Mouse (Mus musculus) urinary bladder, adult 2 months (tissue): ENCODE measurements around the gene Tmem52. TPM values are rescaled to one million over a fixed set of nuclear protein-coding genes. Genes with fewer than 3 reads are reported as not detected.
"Not testable (repeated sequence)": the region's sequence is repeated elsewhere in the genome, so short reads cannot be mapped to it uniquely, and the experiment has no call there.

Experiments used
- DNase-seq: peaks from one replicate; pipeline ENCODE4 v3.0.0; 2022; ENCODE audit warnings: low spot score
- polyA plus RNA-seq: library from polyadenylated mRNA; depleted of rRNA; stranded (reverse); fragments of >200 nt; gene quantifications from 2 replicates; pipeline ENCODE4 v1.2.3, GENCODE M21; 2012

The Tmem52 gene
- polyA plus RNA-seq, 1 experiment, result 2.0 TPM

DNA sequence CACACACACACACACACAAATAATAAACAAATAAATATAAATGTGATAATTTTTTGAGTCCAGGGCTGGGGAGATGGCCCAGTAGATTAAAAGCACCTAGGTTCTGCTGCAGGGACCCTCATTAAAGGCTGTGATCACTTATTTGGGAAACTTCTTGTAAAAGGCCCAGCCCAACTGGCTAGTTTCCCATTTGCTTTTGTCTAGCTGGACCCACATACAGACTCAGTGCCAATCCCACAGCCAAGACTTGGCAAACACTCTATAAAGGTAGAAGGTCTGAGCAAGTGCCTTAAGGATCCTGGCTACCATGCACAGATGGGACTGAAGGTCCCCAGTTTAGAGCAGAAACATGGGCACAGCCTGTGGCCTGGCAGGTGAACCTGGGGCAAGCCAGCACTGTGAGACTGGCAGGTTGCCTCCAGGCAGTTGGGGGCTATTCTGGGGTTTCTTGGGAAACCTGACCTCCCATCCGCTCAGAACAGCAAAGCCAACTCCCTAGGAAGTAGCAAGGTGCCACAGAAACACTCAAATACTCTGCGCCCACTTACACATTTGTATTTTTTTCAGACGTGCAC lies 3.9 kb downstream of the Tmem52 start:
- DNase-seq, result no peak

DNA sequence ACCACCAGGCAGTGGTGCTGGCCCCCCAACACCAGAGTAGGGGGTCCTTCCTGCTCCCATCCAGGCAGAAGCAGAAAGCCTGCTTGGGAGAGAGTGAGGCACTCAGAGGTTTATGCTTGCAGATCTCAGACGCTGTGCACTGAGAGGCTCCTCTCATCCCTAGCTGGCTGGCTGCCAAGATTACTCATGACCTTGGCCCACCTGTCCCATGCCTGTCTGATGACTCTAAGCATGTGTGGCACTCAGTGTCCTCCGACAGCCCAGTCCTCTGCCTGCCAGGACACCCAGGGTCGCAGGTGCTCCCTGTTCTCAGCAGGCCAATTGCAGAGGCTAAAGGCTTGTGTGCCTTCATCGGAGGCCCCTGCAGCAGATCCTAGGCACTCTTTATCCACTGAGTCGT lies 4.4 kb downstream of the Tmem52 start:
- DNase-seq, result no peak

DNA sequence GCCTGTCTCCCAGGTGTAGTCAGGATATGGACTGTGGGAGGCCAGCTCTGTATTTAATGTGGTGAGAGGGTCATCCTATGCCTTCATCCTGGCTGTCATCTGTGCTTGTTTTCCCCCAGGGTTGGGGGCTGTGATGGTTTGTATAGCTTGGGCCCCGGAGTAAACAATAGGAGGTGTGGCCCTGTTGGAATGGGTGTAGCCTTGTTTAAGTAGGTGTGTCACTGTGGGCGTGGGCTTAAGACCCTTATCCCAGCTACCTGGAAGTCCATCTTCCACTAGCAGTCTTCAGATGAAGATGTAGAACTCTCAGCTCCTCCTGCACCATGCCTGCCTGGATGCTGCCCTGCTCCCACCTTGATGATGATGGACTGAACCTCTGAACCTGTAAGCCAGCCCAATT lies 4.9 kb downstream of the Tmem52 start:
- DNase-seq, result not testable (repeated sequence)

DNA sequence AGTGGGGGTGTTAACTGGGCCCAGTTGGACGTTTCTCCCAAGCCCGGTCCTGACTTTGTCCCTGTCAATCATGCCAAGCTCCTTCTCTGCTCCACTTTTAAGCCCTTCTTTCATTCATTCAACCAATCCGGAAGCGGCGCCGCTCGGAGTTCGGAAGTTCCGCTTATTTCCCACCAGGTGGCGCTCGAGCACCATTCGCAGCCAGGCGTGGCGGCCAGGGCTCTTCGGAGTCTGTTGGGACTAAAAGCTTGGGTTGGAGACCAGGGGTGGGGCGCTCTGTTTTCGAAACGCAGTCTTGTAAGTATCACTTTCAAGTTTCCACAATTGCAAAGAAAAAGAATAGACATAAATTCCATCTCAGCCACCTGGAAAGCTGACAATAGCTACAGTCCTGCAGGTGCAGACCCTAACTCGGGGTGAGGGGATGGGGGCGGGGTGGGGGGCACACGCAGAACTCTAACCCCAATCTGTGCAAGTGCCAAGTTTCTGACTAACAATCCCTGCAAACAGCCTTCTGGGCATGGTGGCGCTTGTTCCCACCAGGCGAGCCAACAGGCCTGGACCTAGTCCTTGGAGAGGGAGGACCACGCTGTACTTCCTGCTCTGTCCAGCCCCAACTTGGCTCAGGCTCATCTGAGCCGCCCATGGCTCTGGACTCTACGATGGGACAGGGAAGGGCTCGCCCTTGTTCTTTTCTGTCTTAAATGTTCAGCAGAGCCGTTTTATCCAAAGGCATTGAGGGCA lies 12.6 kb downstream of the Tmem52 start:
- DNase-seq, result peak; percentile 76

DNA sequence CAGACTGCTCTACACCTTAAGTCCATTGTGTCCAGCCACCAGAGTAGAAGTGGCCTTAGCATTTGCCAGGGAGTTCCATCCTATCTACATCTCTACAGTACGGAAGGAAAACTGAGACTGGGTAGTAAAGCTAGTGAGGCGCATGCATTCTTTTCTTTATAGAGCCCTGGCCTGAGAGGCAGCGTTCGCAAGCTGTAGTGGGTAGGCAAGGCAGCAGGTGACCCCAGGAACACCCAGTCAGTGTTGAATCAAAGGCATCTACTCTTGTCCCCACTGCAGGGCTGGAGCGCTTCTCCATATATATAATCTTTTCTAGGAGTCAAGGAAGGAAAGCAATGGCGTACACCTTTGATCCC lies 13.2 kb downstream of the Tmem52 start:
- no peak for DNase-seq

DNA sequence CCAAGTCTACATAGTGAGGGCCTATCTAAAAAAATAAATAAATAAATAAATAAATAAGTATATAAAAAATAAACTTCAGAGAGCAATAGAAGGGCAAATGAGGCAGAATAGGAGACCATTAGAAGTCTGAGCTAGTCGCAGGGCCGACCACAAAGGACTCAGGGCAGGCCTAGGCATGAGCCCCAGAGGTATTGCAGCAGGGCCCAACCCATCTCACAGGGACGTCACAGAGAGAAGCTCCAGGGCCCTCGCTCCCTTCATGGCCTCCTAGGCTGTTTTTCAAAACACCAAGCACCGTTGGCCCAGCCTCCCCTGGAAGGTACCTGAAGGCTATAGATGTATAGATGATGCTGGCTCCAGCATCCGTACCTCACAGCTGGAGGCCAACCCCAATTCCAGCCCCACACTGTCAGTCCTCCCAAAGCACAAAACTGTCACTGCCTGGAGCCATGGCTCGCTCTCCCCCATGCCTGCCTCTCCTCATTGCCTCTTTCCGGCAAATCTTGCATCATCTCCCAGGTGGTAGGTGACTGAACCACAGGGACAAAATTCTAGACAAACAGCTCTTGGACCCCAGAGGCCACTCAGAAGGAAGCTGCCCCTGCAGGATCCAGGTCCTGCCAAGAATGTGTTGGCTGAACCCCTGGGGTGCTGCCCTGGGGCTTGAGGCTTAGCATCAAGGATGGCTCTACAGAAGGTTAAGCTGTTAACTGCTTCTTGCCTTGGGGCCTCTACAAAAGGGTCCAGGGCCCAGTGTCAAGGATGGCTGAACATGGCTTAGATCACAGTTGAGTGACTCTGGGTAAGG lies 14.0 kb downstream of the Tmem52 start:
- DNase-seq, result no peak

DNA sequence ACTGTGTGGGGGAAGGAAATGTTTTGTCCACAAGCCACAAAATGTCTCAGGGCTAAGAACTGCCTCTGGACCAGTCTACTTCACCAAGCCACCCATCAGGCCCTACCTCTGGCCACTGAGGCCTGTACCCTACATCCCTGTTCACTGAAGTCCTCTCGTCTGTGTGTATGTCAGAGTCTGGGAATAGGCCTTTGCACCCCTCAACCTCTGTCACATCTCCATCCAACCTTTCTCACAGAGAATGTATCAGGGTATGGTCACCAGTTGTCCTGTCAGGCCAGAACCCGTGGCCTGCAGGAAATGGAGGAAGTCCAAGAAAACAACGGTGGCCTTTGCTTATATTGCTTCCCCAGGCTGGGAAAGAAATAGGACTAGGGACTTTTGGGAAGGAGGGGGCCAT lies 16.6 kb downstream of the Tmem52 start:
- no peak for DNase-seq

DNA sequence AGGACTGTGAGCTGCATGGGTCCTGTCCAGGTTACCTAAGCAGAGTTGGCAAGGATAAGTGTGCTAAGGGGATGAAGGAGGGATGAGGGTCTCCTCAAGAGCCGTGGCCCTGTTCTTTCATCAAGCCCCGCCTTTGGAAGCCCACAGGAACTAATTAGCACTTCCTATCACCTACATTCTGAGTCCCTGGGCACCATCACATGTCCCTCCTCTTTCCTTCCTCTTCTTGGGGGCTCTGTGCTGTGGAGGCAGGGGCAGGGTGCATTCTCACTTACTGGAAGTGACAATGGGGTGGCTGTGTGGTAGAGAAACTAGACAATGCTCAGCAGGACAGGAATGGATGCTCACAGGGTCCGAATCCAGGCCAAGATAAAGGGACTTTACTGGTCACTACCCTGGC lies 18.8 kb downstream of the Tmem52 start:
- DNase-seq, result no peak

DNA sequence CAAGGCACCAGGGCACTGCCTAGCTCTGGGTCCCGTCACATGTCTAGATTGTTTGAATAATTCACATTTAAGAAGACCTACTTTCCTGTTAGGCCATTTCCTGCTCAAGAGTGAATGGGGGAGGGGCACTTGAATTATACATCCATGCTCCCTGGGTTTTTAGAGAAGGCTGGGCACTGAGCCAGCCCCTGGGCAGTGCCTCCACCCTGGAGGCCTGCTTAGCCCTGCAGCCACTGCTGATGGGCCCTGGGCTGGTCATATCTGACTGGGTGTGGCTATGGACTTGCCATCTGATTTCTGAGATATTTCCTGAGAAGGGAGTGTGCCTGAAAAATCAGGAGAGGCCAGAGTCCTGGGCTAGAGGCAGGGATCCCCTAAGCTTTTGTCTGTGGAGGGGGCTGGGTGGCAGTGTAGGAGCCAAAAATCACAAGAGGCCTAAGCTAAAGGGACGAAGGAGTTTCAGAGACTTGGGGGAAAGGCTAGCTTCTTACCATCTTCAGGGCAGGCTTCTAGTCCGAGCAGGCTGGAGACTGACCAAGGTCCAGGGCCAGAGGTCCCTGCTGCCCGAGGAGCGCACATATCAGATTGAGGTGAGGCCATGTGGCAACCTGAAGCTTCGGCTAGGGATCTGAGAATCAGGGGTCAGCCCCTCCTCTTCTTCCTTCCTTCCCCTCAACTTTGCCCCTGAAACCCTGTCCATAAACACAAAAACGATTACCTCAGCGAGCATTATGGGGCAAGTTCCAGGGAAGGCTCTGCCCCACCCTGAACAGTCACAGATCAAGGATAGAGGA lies 19.5 kb downstream of the Tmem52 start:
- peak; percentile 58 for DNase-seq

DNA sequence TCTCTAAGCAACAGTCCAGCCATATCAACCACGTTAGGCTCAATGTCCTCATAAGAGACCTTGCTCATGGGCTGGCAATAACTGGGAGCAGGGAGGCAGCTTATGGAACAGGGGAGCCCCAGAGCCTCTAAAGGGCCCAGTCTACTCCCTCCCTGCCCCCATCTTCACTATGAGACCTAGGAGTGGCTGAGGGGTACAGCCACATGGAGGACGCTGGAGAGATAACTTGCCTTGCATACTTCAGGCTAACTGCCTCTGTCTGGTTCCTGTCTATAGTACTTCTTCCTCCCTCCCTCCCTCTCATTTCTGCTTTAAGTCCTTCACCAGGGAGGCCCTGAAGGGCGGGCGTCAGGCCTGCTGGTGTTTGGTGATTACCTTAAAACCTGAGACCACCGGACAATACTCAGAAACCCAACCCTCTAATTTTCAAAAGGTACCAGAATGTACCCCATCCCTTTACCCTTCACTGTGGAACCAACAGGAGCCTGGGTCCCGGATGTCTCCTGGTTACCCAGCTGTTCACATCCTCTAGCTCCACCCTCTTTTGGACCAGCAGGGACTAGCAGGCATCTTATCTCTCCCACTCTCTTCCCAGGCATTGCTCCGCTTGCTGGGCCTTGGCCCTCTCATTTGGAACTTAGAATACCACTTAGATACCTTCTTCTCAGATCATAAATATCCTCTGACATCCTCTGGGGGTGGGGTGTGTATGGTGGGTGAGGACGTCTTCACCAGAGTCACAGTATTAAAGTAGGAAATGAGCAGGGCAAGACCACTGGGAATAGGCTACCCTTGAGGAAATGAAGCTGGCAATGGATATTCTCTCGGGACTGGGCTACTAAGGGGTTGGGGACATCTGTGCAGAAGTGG lies 20.4 kb downstream of the Tmem52 start:
- no peak for DNase-seq

DNA sequence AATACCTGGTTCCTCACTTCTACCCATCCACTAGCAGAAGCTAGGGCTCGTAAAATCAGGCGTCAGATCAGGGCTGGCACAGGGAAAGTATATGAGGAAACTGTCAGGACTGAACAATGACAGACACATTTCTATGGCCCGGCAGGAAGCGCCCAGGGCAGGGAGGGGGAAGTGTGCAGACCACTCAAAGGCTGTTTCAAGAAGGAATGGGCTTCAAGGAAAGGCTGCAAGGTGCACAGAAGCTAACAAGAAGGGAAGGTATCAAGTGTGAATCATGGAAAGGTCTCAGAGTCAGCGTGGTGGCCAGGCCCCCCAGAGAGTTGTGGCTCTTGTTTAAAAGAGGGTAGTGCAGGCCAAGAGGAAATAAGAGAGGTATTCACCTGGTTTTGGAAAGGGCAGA lies 21.5 kb downstream of the Tmem52 start:
- no peak for DNase-seq

DNA sequence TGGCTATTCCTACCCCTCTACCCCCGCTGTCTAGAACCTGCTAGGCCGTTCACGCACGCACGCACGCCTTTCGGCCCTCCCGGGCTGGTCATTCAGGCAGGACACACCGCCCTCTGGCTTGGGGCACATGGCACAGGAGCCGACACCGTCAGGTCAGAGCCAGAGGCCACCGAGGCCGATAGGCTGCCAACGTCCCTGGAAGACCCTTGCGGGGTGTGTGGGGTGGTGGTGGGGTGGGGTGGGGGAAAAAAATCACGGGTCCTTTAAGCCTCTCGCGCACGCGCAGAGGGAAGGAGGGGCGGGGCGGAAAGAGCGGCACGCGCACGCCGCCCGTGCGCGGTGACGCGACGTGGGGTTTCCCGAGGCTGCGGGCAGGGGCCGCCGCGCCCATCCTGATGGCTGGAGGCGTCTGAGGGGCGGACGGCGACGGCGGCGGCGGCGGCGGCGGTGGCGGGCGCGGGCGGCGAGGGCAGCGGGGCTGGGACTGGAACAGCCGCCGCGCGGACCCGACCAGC lies 22.1 kb downstream of the Tmem52 start, which contains the start of gene Gnb1:
Gene Gnb1 (plus strand): TSS at position 372 of the 515 bp plus-strand sequence.
- DNase-seq, result peak; percentile 91

DNA sequence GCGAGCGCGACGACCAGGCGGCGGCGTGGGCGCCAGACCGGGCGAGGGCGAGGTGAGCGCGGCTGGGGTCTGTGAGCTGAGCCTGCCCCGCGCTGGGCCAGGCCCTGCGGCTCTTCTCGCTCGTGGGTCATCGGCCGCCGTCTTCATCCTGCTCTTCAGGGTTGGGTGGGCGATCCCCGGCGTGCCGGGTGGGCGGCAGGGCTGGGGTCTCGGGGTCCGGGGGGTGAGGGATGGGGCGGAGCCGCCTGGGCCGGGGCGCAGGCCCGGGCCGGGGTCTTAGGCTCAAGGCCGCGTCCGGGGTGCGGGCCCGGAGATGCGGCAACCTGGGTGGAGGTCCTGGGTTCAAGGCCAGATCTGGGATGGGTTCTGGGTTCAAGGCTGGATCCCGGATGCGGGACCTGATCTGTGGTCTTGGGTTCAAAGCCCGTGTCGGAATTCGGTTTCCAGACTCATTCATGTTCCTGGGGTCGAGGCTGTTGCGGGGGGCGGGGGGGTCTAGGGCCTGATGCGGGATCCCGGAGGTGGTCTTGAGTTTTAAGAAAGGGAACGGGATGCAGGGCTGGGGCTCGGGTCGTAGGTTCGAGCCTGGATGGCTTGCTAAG lies 22.7 kb downstream of the Tmem52 start:
- DNase-seq, result no peak

DNA sequence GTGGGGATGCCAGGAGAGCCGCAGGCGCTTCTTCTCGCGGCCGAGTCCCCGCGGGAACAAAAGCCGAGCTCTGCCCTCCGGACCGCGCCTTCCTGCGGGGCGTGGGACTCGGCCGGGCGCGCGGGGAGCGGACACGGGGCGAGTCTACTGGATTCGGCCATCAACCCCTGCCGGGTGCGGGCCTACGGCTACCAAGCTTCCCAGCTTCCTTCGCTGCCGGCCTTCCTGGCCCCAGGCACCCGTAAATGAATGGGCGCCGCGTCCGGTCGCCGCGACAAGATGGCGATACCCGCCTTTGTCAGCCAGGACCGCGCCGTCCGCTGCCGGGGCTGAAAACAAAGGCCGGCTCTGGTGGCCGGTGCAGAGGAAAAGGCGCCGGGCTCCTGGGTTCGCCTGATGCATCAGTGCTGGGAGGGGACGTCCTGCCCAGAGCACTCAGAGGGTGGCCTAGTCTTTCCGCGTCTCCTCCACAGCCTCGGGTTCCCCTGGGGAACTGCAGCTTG lies 23.3 kb downstream of the Tmem52 start:
- DNase-seq, result peak; percentile 51

DNA sequence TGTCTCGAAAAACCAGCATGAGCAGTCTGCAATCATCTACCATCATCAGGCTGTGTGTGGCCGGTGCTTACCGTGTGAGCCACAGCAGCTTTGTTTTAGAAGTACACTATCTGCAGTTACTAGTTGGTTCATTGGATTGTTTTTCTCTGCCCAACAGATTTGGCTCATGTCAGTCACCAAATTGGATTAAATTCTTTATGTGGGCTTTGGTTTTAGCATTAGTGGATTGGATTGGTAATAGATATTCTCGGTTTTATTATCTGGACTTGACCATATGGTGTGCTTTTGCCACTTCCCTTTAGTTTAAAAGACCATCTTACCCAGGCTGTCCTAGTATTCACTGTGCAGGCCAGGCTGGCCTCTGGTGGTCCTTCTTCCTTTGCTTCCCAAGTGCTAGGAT lies 26.0 kb downstream of the Tmem52 start:
- DNase-seq, result no peak

DNA sequence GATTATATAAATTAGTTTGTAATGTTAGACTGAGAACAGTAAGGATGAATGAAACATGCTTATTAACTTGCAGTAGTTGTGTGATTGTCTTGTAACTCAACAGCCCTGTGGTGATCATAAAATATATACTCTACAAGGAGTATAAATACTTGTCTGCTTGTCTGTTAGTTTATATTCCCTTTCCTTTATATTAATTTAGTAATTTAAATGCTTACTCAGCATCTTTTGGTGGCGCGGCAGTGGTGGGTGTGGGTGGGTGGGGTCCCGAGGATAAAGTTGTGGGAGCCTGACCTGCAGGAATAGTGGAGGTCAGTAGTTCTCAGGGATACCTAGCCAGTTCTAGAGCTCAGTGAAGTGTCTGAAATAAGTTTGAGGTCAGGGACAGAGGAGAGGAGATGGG lies 29.0 kb downstream of the Tmem52 start:
- no peak for DNase-seq

DNA sequence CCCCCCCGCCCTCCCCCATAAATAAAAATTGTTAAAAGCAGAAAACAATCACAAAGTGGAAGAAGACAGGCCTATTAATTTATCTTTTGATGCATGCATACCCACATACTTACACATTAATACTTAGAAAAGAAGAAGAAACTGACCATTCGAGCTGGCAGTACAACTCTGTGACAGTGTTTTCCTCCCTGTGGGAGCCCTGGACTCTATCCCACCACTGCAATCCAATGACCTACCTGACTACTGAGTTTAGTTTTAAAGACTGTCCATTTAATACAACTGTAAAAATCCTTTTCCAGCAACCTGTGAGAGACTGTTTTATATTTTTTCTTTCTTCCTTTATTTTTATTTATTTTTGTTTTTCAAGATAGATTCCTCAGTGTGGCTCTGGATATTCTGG lies 32.2 kb downstream of the Tmem52 start:
- DNase-seq, result no peak

DNA sequence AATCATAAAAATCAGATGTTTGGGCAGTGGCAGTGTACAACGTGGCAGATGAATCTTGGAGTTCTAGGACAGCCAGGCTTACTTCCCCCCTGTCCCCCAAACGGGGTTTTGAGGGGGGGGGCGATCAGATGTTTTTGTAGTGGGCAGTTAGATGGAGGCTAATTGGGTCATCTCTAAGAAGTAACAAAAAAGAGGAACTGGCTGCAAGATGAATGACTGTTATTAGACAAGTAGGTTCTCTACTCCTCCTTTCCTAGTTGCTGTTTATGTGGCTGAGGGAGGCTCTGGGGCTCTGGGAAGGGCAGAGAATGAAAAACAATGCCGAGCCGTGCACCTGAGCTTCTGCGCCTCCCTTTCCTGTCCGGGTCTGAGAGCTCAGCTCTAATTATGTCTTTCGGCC lies 36.2 kb downstream of the Tmem52 start:
- DNase-seq, result no peak

DNA sequence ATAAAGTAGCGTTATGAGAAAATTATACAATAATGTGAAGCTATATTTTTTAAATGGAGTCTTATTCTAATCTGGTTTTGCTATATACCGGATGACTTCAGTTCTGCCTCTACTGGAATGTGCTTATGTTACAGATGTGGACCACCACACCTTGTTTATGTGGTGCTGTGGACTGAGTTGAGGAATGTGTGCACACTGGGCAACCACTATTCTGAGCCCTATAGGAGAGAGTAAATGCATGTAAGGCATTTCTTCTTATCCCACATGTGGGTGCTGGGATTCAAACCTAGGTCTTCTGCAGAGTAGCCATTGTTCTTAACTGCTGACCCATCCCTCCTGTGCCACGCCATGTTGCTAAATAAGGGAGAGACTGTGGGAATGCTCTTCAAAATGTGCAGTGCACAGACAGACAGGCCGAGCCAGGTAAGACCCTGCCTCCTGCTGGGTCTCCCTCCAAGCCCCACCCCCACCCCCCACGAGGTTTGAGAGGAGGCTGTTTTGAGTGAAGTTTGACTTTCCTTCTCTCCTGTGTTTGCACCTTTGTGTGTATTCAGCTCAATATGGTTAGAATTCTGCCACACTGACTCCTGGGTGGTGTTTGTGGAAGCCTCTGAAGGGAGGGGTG lies 36.9 kb downstream of the Tmem52 start:
- DNase-seq, result no peak

DNA sequence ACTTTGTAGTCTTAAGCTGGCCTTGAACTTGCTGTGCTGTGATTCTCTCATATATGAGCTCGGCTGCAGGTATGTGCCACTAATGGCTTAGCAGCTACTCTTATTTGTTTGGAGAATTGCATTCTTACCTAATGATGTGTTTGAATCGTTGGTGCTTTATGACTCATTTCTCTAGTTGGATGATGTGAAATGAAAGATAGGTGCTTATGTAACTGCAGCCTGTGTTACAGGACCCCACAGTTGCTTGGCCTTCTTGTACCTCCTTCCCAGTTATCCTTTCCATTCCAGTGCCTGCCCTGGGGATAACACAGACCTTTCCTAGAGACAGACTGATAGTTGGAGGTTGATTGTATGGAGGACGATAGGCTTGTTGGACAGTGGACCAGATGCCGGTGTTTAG lies 39.7 kb downstream of the Tmem52 start:
- no peak for DNase-seq
